Mouse (Mus musculus): Measurements from ENCODE around the gene Ccsap. TPM values are rescaled to one million over a fixed set of nuclear protein-coding genes. Genes with fewer than 3 reads are reported as not detected.
A peak's percentile ranks its signal among the peaks of the same experiment; 100 is the strongest.

Ccsap gene
- polyA plus RNA-seq, 1 experiment from 2014 or later: 6.7 TPM

DNA sequence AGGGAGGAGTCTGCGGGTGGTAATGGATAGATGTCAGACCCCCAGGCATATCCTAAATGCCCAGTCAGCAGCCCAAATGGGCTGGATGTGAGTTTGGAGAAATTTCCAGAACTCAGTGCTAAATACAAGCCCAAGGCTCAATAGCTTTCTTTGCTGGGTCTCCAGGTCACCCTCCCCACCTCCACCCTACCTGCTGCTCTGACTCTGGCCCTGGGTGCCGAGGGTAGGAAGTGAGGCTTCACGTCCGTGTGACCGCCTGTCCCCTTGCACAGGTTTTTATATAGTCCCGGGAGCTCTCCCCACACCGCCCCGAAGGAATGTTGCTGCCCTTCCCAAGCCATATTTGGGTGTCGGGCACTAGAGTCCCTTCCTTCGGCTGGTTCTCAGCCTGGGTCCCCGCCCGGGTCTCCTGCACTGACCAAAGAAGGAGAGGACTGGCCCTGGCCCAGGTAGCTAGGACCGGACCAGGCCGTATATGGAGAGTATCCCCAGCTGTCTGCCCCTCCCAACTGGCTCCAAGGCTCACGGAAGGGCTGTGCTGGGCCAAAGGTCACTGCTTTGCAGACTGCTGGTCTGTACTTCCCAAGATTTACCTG, 34.6 kb upstream of the Ccsap start, which contains the start of gene Acta1:
Gene Acta1, minus strand, starts transcription at position 250 of the 596 bp plus-strand sequence.
- no peak within 1 kb of the TSS for H3K4me3 ChIP-seq (ENCODE audit: low read depth, low read length)
- peaks cover 54% of the 10 kb centered on the region for H3K27me3 ChIP-seq (replicated peaks; ENCODE audit: control insufficient read depth, insufficient read depth, low read length)
- H3K36me3 ChIP-seq (ENCODE audit: control insufficient read depth, insufficient read depth, low read length): peaks cover 11% of the 10 kb centered on the region; the same call in 1 of the 2 replicates
- H3K4me1 ChIP-seq (ENCODE audit: control insufficient read depth, insufficient read depth, low read length): peaks cover 8% of the 10 kb centered on the region
- 22% methylated on average over 15 of the region's 15 CpGs for WGBS
- no peak within 1 kb of the TSS for H3K9ac ChIP-seq (ENCODE audit: low read length)
- no peak within 1 kb of the TSS for H3K27ac ChIP-seq (ENCODE audit: low read depth, low read length)
- no peaks in the 10 kb centered on the region for H3K9me3 ChIP-seq (replicated peaks; ENCODE audit: control insufficient read depth, low read length)
- H3K4me2 ChIP-seq (ENCODE audit: low read length): no peak within 1 kb of the TSS
- no peak for DNase-seq (ENCODE audit: low spot score)
- no peak for ATAC-seq

DNA sequence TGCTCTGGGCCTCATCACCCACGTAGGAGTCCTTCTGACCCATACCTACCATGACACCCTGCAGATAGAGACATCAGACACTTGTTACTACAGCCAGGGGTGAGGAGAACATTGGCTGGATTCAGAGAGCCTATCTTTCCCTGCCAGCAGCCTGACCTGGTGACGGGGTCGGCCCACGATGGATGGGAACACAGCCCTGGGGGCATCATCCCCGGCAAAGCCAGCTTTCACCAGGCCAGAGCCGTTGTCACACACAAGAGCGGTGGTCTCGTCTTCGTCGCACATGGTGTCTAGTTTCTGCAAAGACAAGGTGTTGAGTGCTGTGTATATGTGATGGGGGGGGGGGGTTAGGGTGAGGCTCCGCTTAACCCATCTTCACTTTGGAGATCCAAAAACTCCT, 33.4 kb upstream of the Ccsap start:
- ATAC-seq: no peak

GRCm38 (mm10) chr8:123892586-123893155, 32.7 kb upstream of the Ccsap start:
- Histone ChIP-seq H3K9me3 (replicated peaks; ENCODE audit: control insufficient read depth, low read length) (no peaks in the 10 kb centered on the region), H3K9ac (ENCODE audit: low read length) (peak overlapping the region; percentile 62), H3K27ac (ENCODE audit: low read depth, low read length) (no peak overlapping the region), H3K4me2 (ENCODE audit: low read length) (peak overlapping the region; percentile 64), H3K4me3 (ENCODE audit: low read depth, low read length) (peak overlapping the region; percentile 43), H3K27me3 (replicated peaks; ENCODE audit: control insufficient read depth, insufficient read depth, low read length) (peaks cover 54% of the 10 kb centered on the region), H3K36me3 (ENCODE audit: control insufficient read depth, insufficient read depth, low read length) (no peaks in the 10 kb centered on the region), H3K4me1 (ENCODE audit: control insufficient read depth, insufficient read depth, low read length) (peaks cover 8% of the 10 kb centered on the region)
- peak; percentile 17; the same call in 1 of the 2 replicates for ATAC-seq
- 9% methylated on average over 30 of the region's 30 CpGs for WGBS
- DNase-seq (ENCODE audit: low spot score): peak; percentile 27

More for the DNA sequence above, 33.4 kb upstream of the Ccsap start:
- H3K4me2 ChIP-seq (ENCODE audit: low read length): no peak overlapping the region
- no peak overlapping the region for H3K4me3 ChIP-seq (ENCODE audit: low read depth, low read length)
- no peaks in the 10 kb centered on the region for H3K36me3 ChIP-seq (ENCODE audit: control insufficient read depth, insufficient read depth, low read length)
- H3K27me3 ChIP-seq (replicated peaks; ENCODE audit: control insufficient read depth, insufficient read depth, low read length): peaks cover 54% of the 10 kb centered on the region
- no peak overlapping the region for H3K27ac ChIP-seq (ENCODE audit: low read depth, low read length)
- peaks cover 8% of the 10 kb centered on the region for H3K4me1 ChIP-seq (ENCODE audit: control insufficient read depth, insufficient read depth, low read length)
- H3K9me3 ChIP-seq (replicated peaks; ENCODE audit: control insufficient read depth, low read length): no peaks in the 10 kb centered on the region
- WGBS: 72% methylated on average over 11 of the region's 11 CpGs
- H3K9ac ChIP-seq (ENCODE audit: low read length): no peak overlapping the region
- DNase-seq (ENCODE audit: low spot score): no peak

- Histone ChIP-seq H3K9ac (ENCODE audit: low read length) (peak overlapping the region; percentile 62), H3K4me3 (ENCODE audit: low read depth, low read length) (peak overlapping the region; percentile 43), H3K9me3 (replicated peaks; ENCODE audit: control insufficient read depth, low read length) (no peaks in the 10 kb centered on the region), H3K36me3 (ENCODE audit: control insufficient read depth, insufficient read depth, low read length) (no peaks in the 10 kb centered on the region), H3K27me3 (replicated peaks; ENCODE audit: control insufficient read depth, insufficient read depth, low read length) (peaks cover 54% of the 10 kb centered on the region), H3K4me2 (ENCODE audit: low read length) (peak overlapping the region; percentile 64), H3K27ac (ENCODE audit: low read depth, low read length) (0 out of 2 replicates have a peak overlapping the region, but pooled peaks have one; percentile 14), H3K4me1 (ENCODE audit: control insufficient read depth, insufficient read depth, low read length) (peaks cover 8% of the 10 kb centered on the region)
- ATAC-seq (peak; percentile 89), DNase-seq (ENCODE audit: low spot score) (peak; percentile 78)
- WGBS: under 1% methylated on average over 49 of the region's 49 CpGs
Observed at GRCm38 (mm10) chr8:123891883-123892585, 32.0 kb upstream of the Ccsap start.

- no peaks in the 10 kb centered on the region for H3K36me3 ChIP-seq (ENCODE audit: control insufficient read depth, insufficient read depth, low read length)
- under 1% methylated on average over 11 of the region's 11 CpGs for WGBS
- H3K4me3 ChIP-seq (ENCODE audit: low read depth, low read length): peak overlapping the region; percentile 43
- H3K4me2 ChIP-seq (ENCODE audit: low read length): peak overlapping the region; percentile 64
- H3K4me1 ChIP-seq (ENCODE audit: control insufficient read depth, insufficient read depth, low read length): peaks cover 8% of the 10 kb centered on the region
- peak; percentile 69 for DNase-seq (ENCODE audit: low spot score)
- peaks cover 54% of the 10 kb centered on the region for H3K27me3 ChIP-seq (replicated peaks; ENCODE audit: control insufficient read depth, insufficient read depth, low read length)
- H3K9me3 ChIP-seq (replicated peaks; ENCODE audit: control insufficient read depth, low read length): no peaks in the 10 kb centered on the region
- peak; percentile 38; the same call in 1 of the 2 replicates for ATAC-seq
- peak overlapping the region; percentile 62 for H3K9ac ChIP-seq (ENCODE audit: low read length)
- H3K27ac ChIP-seq (ENCODE audit: low read depth, low read length): no peak overlapping the region
Observed at GRCm38 (mm10) chr8:123891271-123891670, 31.3 kb upstream of the Ccsap start.

GRCm38 (mm10) chr8:123889797-123890196, 29.8 kb upstream of the Ccsap start:
- H3K27me3 ChIP-seq (replicated peaks; ENCODE audit: control insufficient read depth, insufficient read depth, low read length): peaks cover 48% of the 10 kb centered on the region

GRCm38 (mm10) chr8:123887956-123888355, 27.9 kb upstream of the Ccsap start:
- Histone ChIP-seq H3K27me3 (replicated peaks; ENCODE audit: control insufficient read depth, insufficient read depth, low read length) (peaks cover 30% of the 10 kb centered on the region), H3K4me2 (ENCODE audit: low read length) (no peak overlapping the region), H3K4me3 (ENCODE audit: low read depth, low read length) (no peak overlapping the region), H3K36me3 (ENCODE audit: control insufficient read depth, insufficient read depth, low read length) (no peaks in the 10 kb centered on the region), H3K4me1 (ENCODE audit: control insufficient read depth, insufficient read depth, low read length) (peaks cover 16% of the 10 kb centered on the region), H3K27ac (ENCODE audit: low read depth, low read length) (no peak overlapping the region), H3K9ac (ENCODE audit: low read length) (no peak overlapping the region), H3K9me3 (replicated peaks; ENCODE audit: control insufficient read depth, low read length) (no peaks in the 10 kb centered on the region)
- ATAC-seq (no peak), DNase-seq (ENCODE audit: low spot score) (no peak)
- WGBS: 91% methylated on average over 2 of the region's 2 CpGs

More at GRCm38 (mm10) chr8:123889797-123890196, 29.8 kb upstream of the Ccsap start:
- Histone ChIP-seq H3K27ac (ENCODE audit: low read depth, low read length) (no peak overlapping the region), H3K9me3 (replicated peaks; ENCODE audit: control insufficient read depth, low read length) (no peaks in the 10 kb centered on the region), H3K9ac (ENCODE audit: low read length) (no peak overlapping the region), H3K4me2 (ENCODE audit: low read length) (no peak overlapping the region), H3K36me3 (ENCODE audit: control insufficient read depth, insufficient read depth, low read length) (no peaks in the 10 kb centered on the region), H3K4me3 (ENCODE audit: low read depth, low read length) (no peak overlapping the region), H3K4me1 (ENCODE audit: control insufficient read depth, insufficient read depth, low read length) (peaks cover 8% of the 10 kb centered on the region)
- WGBS: 81% methylated on average over 4 of the region's 4 CpGs
- ATAC-seq (no peak), DNase-seq (ENCODE audit: low spot score) (no peak)

DNA sequence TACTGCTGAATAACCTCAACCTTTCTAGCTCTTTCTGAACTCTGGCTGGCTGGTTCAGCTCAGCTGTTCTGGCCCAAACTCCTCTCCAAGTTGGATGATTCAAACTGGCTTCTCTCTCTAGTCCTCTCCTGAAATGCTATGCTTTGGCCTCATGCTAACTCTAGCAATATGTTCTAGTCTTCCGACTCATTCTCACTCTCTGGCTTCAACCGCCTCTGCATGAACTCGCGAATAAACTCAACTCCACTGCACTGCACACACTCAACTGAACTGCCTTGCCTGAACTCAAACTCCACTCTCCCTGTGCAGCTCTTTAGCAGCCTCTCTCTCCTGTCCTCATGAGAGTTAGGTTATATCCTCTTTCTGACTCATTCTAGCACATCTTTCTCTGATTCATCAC, 27.2 kb upstream of the Ccsap start:
- Histone ChIP-seq H3K4me3 (ENCODE audit: low read depth, low read length) (no peak overlapping the region), H3K4me2 (ENCODE audit: low read length) (no peak overlapping the region), H3K36me3 (ENCODE audit: control insufficient read depth, insufficient read depth, low read length) (no peaks in the 10 kb centered on the region), H3K27ac (ENCODE audit: low read depth, low read length) (no peak overlapping the region), H3K9ac (ENCODE audit: low read length) (no peak overlapping the region), H3K9me3 (replicated peaks; ENCODE audit: control insufficient read depth, low read length) (no peaks in the 10 kb centered on the region), H3K27me3 (replicated peaks; ENCODE audit: control insufficient read depth, insufficient read depth, low read length) (peaks cover 22% of the 10 kb centered on the region; the same call in 1 of the 2 replicates), H3K4me1 (ENCODE audit: control insufficient read depth, insufficient read depth, low read length) (peaks cover 13% of the 10 kb centered on the region)
- WGBS: 96% methylated on average over 4 of the region's 4 CpGs
- ATAC-seq (no peak), DNase-seq (ENCODE audit: low spot score) (no peak)

Data from forebrain, embryonic 14.5 days (tissue).